Mouse (Mus musculus): ENCODE results near the gene Wdr66.

DNA sequence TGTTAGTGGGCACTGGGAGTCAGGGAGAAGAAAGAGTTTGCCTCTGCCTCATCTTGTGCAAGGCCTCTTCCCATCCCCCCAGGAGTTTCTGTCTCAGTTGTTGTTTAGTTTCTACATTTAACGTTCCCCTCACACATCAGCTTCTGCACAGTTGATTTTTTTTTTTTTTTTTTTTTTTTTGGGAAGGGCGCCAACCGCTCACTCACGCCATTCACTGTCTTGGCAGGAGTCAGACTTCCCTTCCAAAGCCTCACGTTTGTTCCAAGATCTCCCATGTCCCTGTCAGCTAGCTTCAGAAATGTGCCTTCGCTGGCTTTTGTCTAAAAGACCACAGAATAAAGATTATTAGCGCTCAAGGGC, 25.4 kb downstream of the Wdr66 start:
- TF ChIP-seq BHLHE40 (IDR thresholded peaks at IDR 0.05; ENCODE audit: borderline replicate concordance, low read depth, low read length), result no peak
- no peak for TF ChIP-seq GATA1 (IDR thresholded peaks at IDR 0.05; ENCODE audit: low read depth, low read length)
- no peak for TF ChIP-seq RCOR1 (IDR thresholded peaks at IDR 0.05; ENCODE audit: low read depth, low read length)
- no peak for TF ChIP-seq POLR2A (IDR thresholded peaks at IDR 0.05; ENCODE audit: control insufficient read depth in 1 of 2, insufficient read depth in 1 of 2, low read depth in 1 of 2, low read length in 2 of 2, poor library complexity in 1 of 2)
- TF ChIP-seq TAL1 (IDR thresholded peaks at IDR 0.05; ENCODE audit: low read length), result no peak
- TF ChIP-seq CTCF (IDR thresholded peaks at IDR 0.05 in 2 of 3, conservative IDR thresholded peaks at IDR 0.05 in 1 of 3; ENCODE audit: control insufficient read depth in 1 of 3, insufficient read depth in 1 of 3, low read depth in 2 of 3, low read length in 3 of 3, poor library complexity in 1 of 3, severe bottlenecking in 1 of 3), result no peak
- TF ChIP-seq ZKSCAN1 (IDR thresholded peaks at IDR 0.05; ENCODE audit: low read depth, low read length), result no peak
- no peak for TF ChIP-seq CHD2 (IDR thresholded peaks at IDR 0.05; ENCODE audit: low read length)
- TF ChIP-seq NRF1 (IDR thresholded peaks at IDR 0.05; ENCODE audit: insufficient read depth, low read depth, low read length, poor library complexity, severe bottlenecking), result no peak
- TF ChIP-seq MAX (IDR thresholded peaks at IDR 0.05; ENCODE audit: low read length), result no peak
- TF ChIP-seq ZC3H11A (IDR thresholded peaks at IDR 0.05; ENCODE audit: low read depth, low read length), result no peak
- no peak for TF ChIP-seq GABPA (IDR thresholded peaks at IDR 0.05; ENCODE audit: low read depth, low read length)
- TF ChIP-seq ELF1 (IDR thresholded peaks at IDR 0.05; ENCODE audit: low read depth, low read length), result no peak
